Mouse (Mus musculus): ENCODE measurements around the gene Pga5.

DNA sequence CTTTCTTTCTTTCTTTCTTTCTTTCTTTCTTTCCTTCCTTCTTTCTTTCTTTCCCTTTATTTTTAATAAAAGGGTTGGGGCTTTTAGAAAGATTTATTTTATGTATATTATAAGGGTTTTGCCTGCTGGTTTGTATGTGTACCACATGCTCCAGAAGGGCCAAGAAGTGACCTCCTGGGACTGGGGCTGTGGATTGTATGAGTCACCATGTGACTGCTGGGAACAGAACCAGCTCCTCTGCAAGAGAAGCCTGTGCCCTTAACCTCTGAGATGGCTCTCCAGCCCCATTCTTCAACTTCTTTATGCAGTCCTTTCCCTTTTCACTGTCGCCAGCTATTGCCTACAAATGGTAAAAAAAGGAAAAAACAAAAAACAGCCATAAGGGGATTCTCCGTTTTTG is 32.3 kb downstream of the Pga5 start:
- TF ChIP-seq CTCF (IDR thresholded peaks at IDR 0.05; ENCODE audit: low read depth) (no peak), EP300 (IDR thresholded peaks at IDR 0.05; ENCODE audit: low read depth) (no peak)

Measured in liver, postnatal 0 days (tissue).